Mouse (Mus musculus) brain, adult 2 months (tissue): ENCODE measurements around the gene Cgnl1.

Experiments
- DNase-seq: peaks from one replicate; pipeline ENCODE4 v3.0.0; 2011; ENCODE audit warnings: low read depth, low spot score

Cgnl1 gene

GRCm38 (mm10) chr9:71672495-71672894, 98.9 kb downstream of the Cgnl1 start:
- DNase-seq: no peak

GRCm38 (mm10) chr9:71670677-71671076, 100.7 kb downstream of the Cgnl1 start:
- DNase-seq: no peak

GRCm38 (mm10) chr9:71667616-71668015, 103.8 kb downstream of the Cgnl1 start:
- peak; percentile 17 for DNase-seq

- no peak for DNase-seq
These were observed 105.0 kb downstream of the Cgnl1 start for GRCm38 (mm10) chr9:71666432-71666831.

- DNase-seq: no peak
These were observed 105.9 kb downstream of the Cgnl1 start for GRCm38 (mm10) chr9:71665493-71665892.

GRCm38 (mm10) chr9:71664855-71665254, 106.5 kb downstream of the Cgnl1 start:
- DNase-seq: no peak

- DNase-seq: peak; percentile 63
These were observed 107.8 kb downstream of the Cgnl1 start for GRCm38 (mm10) chr9:71663421-71664217.

- DNase-seq: no peak
These were observed 110.9 kb downstream of the Cgnl1 start for GRCm38 (mm10) chr9:71660540-71660939.

GRCm38 (mm10) chr9:71659681-71660080, 111.7 kb downstream of the Cgnl1 start:
- DNase-seq: no peak

- no peak for DNase-seq
These were observed 114.2 kb downstream of the Cgnl1 start for GRCm38 (mm10) chr9:71657199-71657598.

- no peak for DNase-seq
These were observed 116.5 kb downstream of the Cgnl1 start for GRCm38 (mm10) chr9:71654861-71655260.

GRCm38 (mm10) chr9:71646115-71646514, 125.3 kb downstream of the Cgnl1 start:
- DNase-seq: peak; percentile 88

- DNase-seq: no peak
These were observed 127.8 kb downstream of the Cgnl1 start for GRCm38 (mm10) chr9:71643611-71644010.

GRCm38 (mm10) chr9:71642270-71642669, 129.1 kb downstream of the Cgnl1 start:
- no peak for DNase-seq

- no peak for DNase-seq
These were observed 131.0 kb downstream of the Cgnl1 start for GRCm38 (mm10) chr9:71640361-71640927.

- DNase-seq: no peak
These were observed 133.2 kb downstream of the Cgnl1 start for GRCm38 (mm10) chr9:71638198-71638597.

- DNase-seq: peak; percentile 64
These were observed 134.5 kb downstream of the Cgnl1 start for GRCm38 (mm10) chr9:71636854-71637253.

- DNase-seq: no peak
These were observed 135.8 kb downstream of the Cgnl1 start for GRCm38 (mm10) chr9:71635627-71636026.

- DNase-seq: no peak
These were observed 136.5 kb downstream of the Cgnl1 start for GRCm38 (mm10) chr9:71634916-71635315.

GRCm38 (mm10) chr9:71628921-71629320, 142.5 kb downstream of the Cgnl1 start:
- DNase-seq: no peak

- peak; percentile 47 for DNase-seq
These were observed 143.1 kb downstream of the Cgnl1 start for GRCm38 (mm10) chr9:71628286-71628685.

GRCm38 (mm10) chr9:71625961-71626360, 145.4 kb downstream of the Cgnl1 start:
- no peak for DNase-seq

GRCm38 (mm10) chr9:71624793-71625495, 146.5 kb downstream of the Cgnl1 start:
- DNase-seq: peak; percentile 60
